13 mouse cellular contexts compared by ENCODE assay signal in genomic region chr9:111573836-111574235, GRCm38 (mm10).
DNase-seq lines count a peak whose midpoint lies in the region.
"Had no signal": no experiment of that assay in that cellular context is flagged by ENCODE, and none has a peak within 500 bp of the region (broad histone marks: within the 10 kb centered on the region; RNA-seq: fewer than 3 reads in every experiment).

No protein-coding gene starts in this region.

- DNase-seq in heart, adult 8-10 months (ENCODE audit: low spot score): peak; percentile 18
- DNase-seq in heart, postnatal 25 days (ENCODE audit: low spot score): no peak
- DNase-seq in cerebellum, adult 8-10 months: peak; percentile 23
- peak; percentile 78 to 84 for DNase-seq in cerebellum, postnatal 25 days
- no peak for DNase-seq in spleen, postnatal 14 days (ENCODE audit: low spot score in 2 of 2)
- no peak for DNase-seq in spleen, postnatal 10 days (ENCODE audit: low spot score in 2 of 2)
- DNase-seq in T-cell, adult 2 months (ENCODE audit: low spot score): no peak
- DNase-seq: adrenal gland, adult 8-10 months; gastrocnemius, postnatal 36 days; kidney, adult 11 months; liver, postnatal 0 days; lung, postnatal 14 days; right cerebral cortex, postnatal 25 days had no signal

- intact Hi-C loops in heart, postnatal 25 days (cut with DNase I): loop anchor here (5.0 kb wide), 1 partner anchor 343 kb away; no protein-coding TSS in a partner anchor

Comparison
In these comparisons a context has a peak if more than half of its experiments do, and no peak if none do; other contexts are left out.
1. DNase-seq: peak in heart, adult 8-10 months (single experiment), cerebellum, adult 8-10 months (single experiment) and cerebellum, postnatal 25 days (2 of 2); none in heart, postnatal 25 days (single experiment), spleen, postnatal 14 days (0 of 2), spleen, postnatal 10 days (0 of 2) and T-cell, adult 2 months (single experiment).